Mouse (Mus musculus): ENCODE measurements around the gene Teddm1a.

Teddm1a gene

GRCm38 (mm10) chr1:153903006-153903405 is 11.5 kb downstream of the Teddm1a start:
- in situ Hi-C loops (cut with MboI) = loop anchor here (5.0 kb wide), 1 partner anchor 214 kb away; no protein-coding TSS in a partner anchor

DNA sequence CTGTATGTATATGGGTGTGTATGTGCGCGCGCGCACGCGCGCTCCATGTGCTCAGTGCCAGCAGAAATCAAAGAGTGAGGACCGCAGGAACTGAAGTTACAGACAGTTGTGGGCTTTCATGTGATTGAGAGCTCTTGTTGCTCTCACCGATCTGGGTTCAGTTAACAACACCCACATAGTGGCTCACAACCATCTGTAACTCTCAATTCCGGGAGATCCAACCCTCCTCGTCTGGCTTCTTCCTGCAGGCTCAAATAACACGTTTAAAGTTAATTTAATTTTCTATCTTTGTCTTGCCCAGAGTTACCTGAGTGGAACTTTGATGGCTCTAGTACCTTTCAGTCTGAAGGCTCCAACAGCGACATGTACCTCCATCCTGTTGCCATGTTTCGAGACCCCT is 12.7 kb downstream of the Teddm1a start:
- in situ Hi-C loops (cut with MboI) = loop anchor here (5.0 kb wide), 1 partner anchor 213 kb away; no protein-coding TSS in a partner anchor

- in situ Hi-C loops (cut with MboI) = no loop called here
These were observed 14.3 kb downstream of the Teddm1a start for GRCm38 (mm10) chr1:153905884-153906283.

DNA sequence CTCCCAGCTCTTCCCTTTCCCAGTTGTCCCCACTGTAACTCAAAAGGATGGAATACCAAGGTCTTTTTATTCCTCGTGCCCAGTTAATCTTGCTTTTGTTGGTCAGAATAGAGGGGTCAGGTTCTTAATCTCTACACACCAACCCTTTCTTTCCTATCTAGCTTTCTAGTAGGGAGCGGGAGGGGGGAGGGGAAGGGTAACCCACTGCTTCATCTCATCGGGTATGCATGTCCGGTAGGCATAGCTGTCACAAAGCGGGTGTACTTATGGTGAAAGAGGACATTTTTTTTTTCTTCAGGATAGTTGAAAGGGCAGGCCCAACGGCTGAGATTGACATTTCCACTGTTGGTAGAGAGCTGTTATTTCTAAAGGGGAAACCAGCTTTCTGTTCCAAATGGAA is 16.7 kb downstream of the Teddm1a start:
- in situ Hi-C loops (cut with MboI) = no loop called here

DNA sequence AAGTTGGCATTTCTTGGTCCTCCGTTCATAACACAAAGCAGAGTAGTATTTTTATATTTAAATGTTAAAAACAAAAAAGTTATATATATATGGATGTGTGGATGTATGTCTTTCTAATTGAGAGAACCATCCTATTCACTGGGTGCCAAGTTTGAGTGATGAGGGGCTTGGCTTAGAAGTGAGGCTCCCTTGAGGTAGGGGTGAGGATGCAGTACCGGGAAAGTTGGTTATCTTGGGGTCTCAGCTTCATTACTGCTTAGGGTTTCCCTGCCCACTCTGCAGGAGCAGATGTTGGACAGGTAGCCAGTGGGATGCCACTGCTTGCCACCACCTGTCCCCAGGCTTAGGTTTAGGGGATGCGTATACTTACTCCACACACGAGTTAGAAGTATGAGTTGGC is 17.2 kb downstream of the Teddm1a start:
- in situ Hi-C loops (cut with MboI) = no loop called here

GRCm38 (mm10) chr1:153909213-153909962 is 17.8 kb downstream of the Teddm1a start:
- in situ Hi-C loops (cut with MboI) = no loop called here

DNA sequence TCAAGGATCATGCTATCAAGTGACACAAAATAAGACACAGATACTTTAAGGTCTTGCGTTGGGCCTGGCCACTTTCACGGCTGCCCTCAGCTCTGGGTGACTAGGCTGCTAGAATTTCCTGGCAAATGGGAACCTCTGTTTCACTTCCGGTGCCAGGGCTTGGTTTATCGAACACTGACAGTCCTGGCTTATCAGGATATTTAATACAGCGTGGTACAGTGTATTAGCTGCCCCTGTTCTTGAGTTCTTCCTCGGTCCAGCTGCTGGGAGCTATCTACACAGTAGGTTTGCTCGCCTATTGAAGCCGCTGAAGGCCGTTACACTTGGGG is 18.4 kb downstream of the Teddm1a start:
- in situ Hi-C loops (cut with MboI) = no loop called here

DNA sequence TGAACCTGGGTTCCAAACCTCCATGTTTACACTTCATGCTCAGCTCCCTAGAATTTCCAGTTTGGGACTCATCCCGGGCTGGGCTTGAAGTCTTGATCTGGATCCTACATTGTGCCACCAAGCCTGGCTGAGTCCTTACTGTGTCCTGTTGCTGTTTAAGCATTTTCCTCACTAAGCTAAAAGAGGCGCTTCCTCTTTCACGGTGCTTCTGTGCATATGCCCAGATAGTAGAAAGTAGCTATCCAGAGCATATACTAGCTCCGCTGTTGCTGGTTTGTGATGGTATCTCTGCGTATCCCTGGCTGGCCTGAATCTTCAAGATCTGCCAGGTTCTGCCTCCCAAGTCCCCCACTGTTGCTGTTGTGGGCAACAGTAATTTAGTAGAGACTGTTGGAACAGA is 18.9 kb downstream of the Teddm1a start:
- in situ Hi-C loops (cut with MboI) = no loop called here

DNA sequence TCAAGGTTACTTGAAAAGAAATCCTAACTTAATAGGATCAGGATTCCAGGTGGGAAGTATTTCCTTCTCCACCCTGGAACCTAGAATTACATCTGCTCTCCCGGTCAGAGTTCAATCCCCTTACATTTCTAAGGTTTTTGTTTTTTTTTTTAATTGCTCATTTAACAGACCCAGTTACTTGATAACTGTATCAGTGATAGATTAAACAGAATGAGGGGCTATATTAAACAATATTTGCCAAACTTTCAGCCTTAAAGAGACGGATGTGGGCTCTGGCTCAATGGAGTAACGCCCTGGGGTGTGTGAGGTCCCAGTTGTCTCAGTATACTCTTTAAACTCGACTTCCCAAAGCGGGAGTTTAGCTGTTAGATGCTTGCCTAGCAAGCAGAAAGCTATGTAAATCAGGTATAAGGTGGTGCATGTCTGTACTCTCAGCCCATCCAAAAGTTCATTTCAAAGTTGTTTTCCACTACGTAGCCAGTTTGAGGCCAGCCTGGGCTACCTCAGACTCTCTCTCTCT is 19.8 kb downstream of the Teddm1a start:
- in situ Hi-C loops (cut with MboI) = no loop called here

DNA sequence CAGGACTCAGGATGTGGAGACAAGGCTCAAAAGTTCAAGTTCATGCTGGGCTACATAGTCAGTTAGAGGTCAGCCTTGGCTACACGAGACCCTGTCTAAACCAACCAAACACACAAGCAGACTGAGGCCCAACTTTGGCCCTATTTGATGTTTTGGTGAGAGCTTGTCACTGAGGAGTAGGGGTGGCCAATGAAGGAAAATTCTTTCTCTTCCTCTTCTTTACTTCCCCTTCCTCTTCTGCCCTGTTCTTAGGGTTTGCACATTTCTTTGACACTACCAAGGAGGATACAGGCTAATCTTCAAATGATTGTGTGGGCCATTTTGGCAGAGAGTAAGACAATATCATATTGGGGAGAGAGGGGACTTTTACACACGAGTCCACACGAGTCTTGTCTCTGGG is 22.3 kb downstream of the Teddm1a start:
- in situ Hi-C loops (cut with MboI) = no loop called here

DNA sequence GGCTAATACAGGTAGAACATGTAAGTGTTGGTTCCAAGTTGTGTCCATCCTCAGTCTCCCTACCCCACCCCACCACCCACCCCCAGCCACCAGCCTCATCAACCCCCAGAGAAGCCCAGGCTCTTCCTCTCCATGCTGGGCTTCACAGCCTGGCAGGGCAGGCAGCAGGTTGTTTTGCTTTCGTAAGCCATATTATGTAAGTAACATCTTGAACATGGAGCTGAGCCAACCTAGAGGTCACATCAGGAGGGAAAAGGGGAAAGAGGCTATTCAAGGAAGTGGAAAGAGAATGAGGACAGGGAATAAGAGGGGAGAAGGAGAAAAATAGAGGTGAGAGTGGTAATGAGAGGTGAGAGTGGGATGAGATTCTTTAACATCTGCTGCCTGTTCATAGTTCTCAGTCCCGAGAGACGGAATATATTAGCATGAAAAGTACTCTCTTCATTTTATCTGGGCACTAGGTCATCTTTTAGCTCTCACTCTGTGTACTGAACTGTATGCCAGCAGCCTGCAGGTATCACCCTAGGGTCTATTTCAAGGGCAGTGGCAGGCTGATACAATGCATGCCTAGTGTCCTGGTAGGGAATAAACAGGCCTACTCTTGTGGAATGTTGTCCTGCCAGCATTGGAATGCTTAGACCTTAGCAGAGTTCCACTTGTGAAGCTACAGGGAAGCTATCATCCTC is 27.1 kb downstream of the Teddm1a start:
- in situ Hi-C loops (cut with MboI) = no loop called here

GRCm38 (mm10) chr1:153921642-153922041 is 30.1 kb downstream of the Teddm1a start:
- in situ Hi-C loops (cut with MboI) = no loop called here

- in situ Hi-C loops (cut with MboI) = no loop called here
These were observed 31.1 kb downstream of the Teddm1a start for GRCm38 (mm10) chr1:153922571-153923021.

DNA sequence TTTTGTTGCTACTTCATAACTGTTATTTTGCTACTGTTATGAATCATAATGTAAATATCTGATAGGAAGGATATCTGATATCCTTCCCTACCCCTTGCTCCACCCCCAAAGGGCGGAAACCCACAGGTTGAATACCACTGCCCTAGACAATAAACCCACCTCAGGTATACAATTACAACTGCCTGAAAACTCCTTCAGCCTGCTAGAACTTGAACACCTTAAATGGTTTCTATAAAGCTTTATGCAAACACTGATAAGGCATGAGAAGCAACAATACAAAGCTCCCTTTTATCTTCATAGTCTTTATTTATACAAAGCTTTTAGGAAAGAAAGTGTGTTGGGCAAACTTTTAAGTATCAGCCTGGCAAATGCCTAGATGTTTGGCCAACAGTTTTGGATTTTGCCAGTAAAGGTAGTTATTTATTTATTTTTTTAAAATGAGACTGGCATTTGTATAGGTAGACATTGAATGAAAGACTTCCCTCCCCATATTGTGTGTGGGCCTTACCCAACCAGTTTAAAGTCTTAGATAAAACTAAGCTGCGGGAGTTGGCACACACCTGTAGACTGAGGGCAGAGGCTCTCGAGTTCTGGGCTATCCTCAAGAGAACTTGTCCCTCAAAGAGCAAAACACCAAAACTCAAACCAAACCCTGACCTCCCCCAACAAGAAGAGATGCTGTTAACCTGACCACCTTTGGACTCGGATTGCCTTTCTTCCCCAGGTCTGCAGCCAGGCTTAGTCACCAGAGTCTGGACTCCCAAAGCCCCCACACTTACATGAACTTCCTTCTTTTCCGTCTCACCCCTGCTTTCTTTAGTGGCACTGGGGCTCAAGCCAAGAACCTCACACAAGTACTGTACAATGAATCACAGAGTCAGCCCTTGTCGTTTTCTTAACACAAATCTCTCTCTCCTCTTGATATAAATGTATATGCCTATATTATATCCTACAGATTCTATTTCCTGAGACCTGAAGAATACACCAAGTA is 33.1 kb downstream of the Teddm1a start:
- in situ Hi-C loops (cut with MboI) = no loop called here

- in situ Hi-C loops (cut with MboI) = no loop called here
These were observed 38.9 kb downstream of the Teddm1a start for GRCm38 (mm10) chr1:153930431-153930830.

DNA sequence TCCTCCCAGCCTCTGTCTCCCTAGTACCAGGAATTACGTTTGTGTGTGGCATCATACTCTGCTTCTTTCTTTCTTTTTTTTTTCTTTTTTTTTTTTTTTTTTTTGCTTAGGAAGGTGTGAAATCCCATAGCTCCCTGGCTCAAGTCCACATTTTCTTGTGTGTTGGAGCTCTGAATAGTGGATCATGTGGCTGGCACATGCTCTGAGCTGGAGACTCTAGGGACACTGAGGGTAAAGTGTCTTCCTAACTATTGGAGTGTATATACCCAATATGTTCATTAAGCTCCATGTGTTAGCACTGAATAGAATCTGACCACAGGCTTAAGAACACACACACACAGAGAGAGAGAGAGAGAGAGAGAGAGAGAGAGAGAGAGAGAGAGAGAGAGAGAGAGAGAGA is 42.2 kb downstream of the Teddm1a start:
- in situ Hi-C loops (cut with MboI) = no loop called here

GRCm38 (mm10) chr1:153935844-153936380 is 44.4 kb downstream of the Teddm1a start:
- in situ Hi-C loops (cut with MboI) = no loop called here

DNA sequence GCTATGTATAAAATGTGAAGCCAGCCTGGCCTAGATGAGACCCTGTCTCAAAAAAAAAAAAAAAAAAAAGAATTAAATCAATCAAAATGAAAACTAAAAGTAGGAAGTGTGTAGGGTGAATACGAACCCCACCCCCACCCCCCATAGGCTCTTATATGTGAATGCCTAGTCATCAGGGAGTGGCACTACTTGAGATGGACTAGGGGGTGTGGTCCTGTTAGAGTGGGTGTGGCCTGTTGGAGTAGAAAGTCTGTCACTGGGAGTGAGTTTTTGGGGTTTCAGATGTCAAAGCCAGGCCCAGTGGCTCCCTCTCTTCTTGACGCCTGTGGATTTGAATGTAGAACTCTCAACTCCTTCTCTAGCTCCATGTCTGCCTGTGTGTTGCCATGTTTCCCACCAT is 45.5 kb downstream of the Teddm1a start:
- in situ Hi-C loops (cut with MboI) = no loop called here

GRCm38 (mm10) chr1:153940986-153941385 is 49.4 kb downstream of the Teddm1a start:
- in situ Hi-C loops (cut with MboI) = no loop called here

All from mature B cell (primary cell).